Comparison of ENCODE assay signal across 18 mouse cellular contexts in genomic region chr17:71290486-71291410, GRCm38 (mm10). TPM values are rescaled to one million over a fixed set of nuclear protein-coding genes. Genes with fewer than 3 reads are reported as not detected.
DNase-seq lines count a peak whose midpoint lies in the region; ATAC-seq and TF ChIP-seq lines count a peak whose summit lies in the region.
"Had no signal": no experiment of that assay in that cellular context is flagged by ENCODE, and none has a peak within 500 bp of the region (broad histone marks: within the 10 kb centered on the region; RNA-seq: fewer than 3 reads in every experiment).

No protein-coding gene starts in this region.

- no peak overlapping the region for H3K9ac ChIP-seq in heart, embryonic 12.5 days
- peak overlapping the region; percentile 37; the same call in 1 of the 2 replicates for H3K9ac ChIP-seq in liver, embryonic 11.5 days (ENCODE audit: low read depth, low read length)
- H3K9ac ChIP-seq: forebrain, embryonic 13.5 days; hindbrain, embryonic 14.5 days had no signal

- H3K4me1 ChIP-seq in heart, embryonic 12.5 days (replicated peaks): peaks cover 69% of the 10 kb centered on the region
- peaks cover 5% of the 10 kb centered on the region; the same call in 1 of the 2 replicates for H3K4me1 ChIP-seq in spleen, adult 2 months (ENCODE audit: control insufficient read depth, insufficient read depth, insufficient read length)
- peaks cover 65% of the 10 kb centered on the region for H3K4me1 ChIP-seq in liver, embryonic 11.5 days (replicated peaks; ENCODE audit: control insufficient read depth, insufficient read depth, low read length)
- H3K4me1 ChIP-seq: forebrain, embryonic 13.5 days had no signal

- 27% methylated on average over 7 of the region's 7 CpGs for WGBS in heart, embryonic 12.5 days
- 85% methylated on average over 7 of the region's 7 CpGs for WGBS in spleen, adult 2 months
- WGBS in liver, embryonic 11.5 days: 46% methylated on average over 7 of the region's 7 CpGs

- peak overlapping the region; percentile 85 for H3K27ac ChIP-seq in heart, embryonic 12.5 days (ENCODE audit: poor library complexity, severe bottlenecking)
- 0 out of 2 replicates have a peak overlapping the region, but pooled peaks have one; percentile 38 for H3K27ac ChIP-seq in spleen, adult 2 months (ENCODE audit: insufficient read depth, low read length)
- H3K27ac ChIP-seq in liver, embryonic 11.5 days (ENCODE audit: low read depth, low read length): peak overlapping the region; percentile 88
- H3K27ac ChIP-seq: forebrain, embryonic 13.5 days; hindbrain, embryonic 14.5 days; left cerebral cortex, adult 2 months had no signal

- ATAC-seq in heart, embryonic 12.5 days (ENCODE audit: insufficient number of reproducible peaks, low FRiP score): peak; percentile 30; the same call in 1 of the 2 replicates
- peak; percentile 85 for ATAC-seq in liver, embryonic 11.5 days (replicated peaks; ENCODE audit: low FRiP score)
- ATAC-seq in activated CD4-positive, CD25-positive, alpha-beta regulatory T cell, adult 4 months: no peak
- ATAC-seq: forebrain, embryonic 13.5 days had no signal

- H3K9me3 ChIP-seq in heart, embryonic 12.5 days (replicated peaks): no peaks in the 10 kb centered on the region
- H3K9me3 ChIP-seq in liver, embryonic 11.5 days (ENCODE audit: control insufficient read depth, low read length): no peaks in the 10 kb centered on the region
- H3K9me3 ChIP-seq: forebrain, embryonic 13.5 days had no signal

- no peak for TF ChIP-seq POLR2A in spleen, adult 2 months (IDR thresholded peaks at IDR 0.05; ENCODE audit: low read depth, low read length)

- intact Hi-C loops in heart, postnatal 36 days (cut with DNase I): no loop called here

- DNase-seq in heart, postnatal 36 days: no peak
- DNase-seq in spleen, adult 2 months (ENCODE audit: low read depth in 1 of 2, low spot score in 2 of 2): no peak
- no peak for DNase-seq in spleen, postnatal 14 days (ENCODE audit: low spot score in 2 of 2)
- no peak for DNase-seq in liver, embryonic 11.5 days (ENCODE audit: low spot score)
- DNase-seq in left cerebral cortex, adult 18-20 months (ENCODE audit: low spot score in 2 of 2): no peak
- DNase-seq in adrenal gland, postnatal 36 days: no peak
- DNase-seq: adrenal gland, adult 2 months; cerebellum, adult 11-12 months; gastrocnemius, postnatal 10 days; kidney, postnatal 25 days; lung, adult 2 months; thymus, postnatal 14 days had no signal

- no peak for TF ChIP-seq CTCF in spleen, adult 2 months (IDR thresholded peaks at IDR 0.05; ENCODE audit: extremely low read depth, insufficient read depth, insufficient read length, insufficient replicate concordance)

- H3K27me3 ChIP-seq in heart, embryonic 12.5 days (replicated peaks): no peaks in the 10 kb centered on the region
- H3K27me3 ChIP-seq in spleen, adult 2 months (ENCODE audit: control insufficient read depth, insufficient read depth, low read length): no peaks in the 10 kb centered on the region
- no peaks in the 10 kb centered on the region for H3K27me3 ChIP-seq in liver, embryonic 11.5 days (replicated peaks; ENCODE audit: control insufficient read depth, insufficient read depth, low read length)
- H3K27me3 ChIP-seq: forebrain, embryonic 13.5 days had no signal

- no peaks in the 10 kb centered on the region for H3K36me3 ChIP-seq in heart, embryonic 12.5 days
- H3K36me3 ChIP-seq in spleen, adult 2 months (ENCODE audit: control insufficient read depth, insufficient read depth, low read length): no peaks in the 10 kb centered on the region
- 0 out of 2 replicates have a peak, but pooled peaks cover 2% of the 10 kb centered on the region for H3K36me3 ChIP-seq in liver, embryonic 11.5 days (ENCODE audit: control insufficient read depth, insufficient read depth, low read length)

- peak overlapping the region; percentile 48 for H3K4me2 ChIP-seq in heart, embryonic 12.5 days
- peak overlapping the region; percentile 38 for H3K4me2 ChIP-seq in liver, embryonic 11.5 days
- H3K4me2 ChIP-seq: forebrain, embryonic 13.5 days; hindbrain, embryonic 14.5 days; midbrain, embryonic 11.5 days had no signal

- no peak overlapping the region; the same call in 1 of the 2 replicates for H3K4me3 ChIP-seq in heart, embryonic 12.5 days
- H3K4me3 ChIP-seq in spleen, adult 2 months (ENCODE audit: extremely low read depth, insufficient read depth, insufficient read length): no peak overlapping the region
- no peak overlapping the region for H3K4me3 ChIP-seq in liver, embryonic 11.5 days (ENCODE audit: low read depth, low read length)
- H3K4me3 ChIP-seq: forebrain, embryonic 13.5 days; left cerebral cortex, adult 2 months had no signal

RNA-seq across cellular contexts. Expression of gene Emilin2, which starts 21.0 kb away (rescaled TPM):
- 97.0 and 99.7 TPM in 2 replicates for polyA plus RNA-seq in heart, embryonic 12.5 days (2016; fragmentation: Nextera tagmentation; extraction: Ambion mirVana)
- total RNA-seq in heart, postnatal 36 days (2021): 10 to 100 TPM; 53.7 to 67.6 TPM
- 20.0 and 30.0 TPM in 2 replicates for polyA plus RNA-seq in spleen, adult 2 months (2012; rRNA removed)
- 31.3 and 33.4 TPM in 2 replicates for polyA plus RNA-seq in liver, embryonic 11.5 days (2014; fragmentation: Nextera tagmentation; extraction: Ambion mirVana)
- total RNA-seq in left cerebral cortex, adult 18-20 months (2021): 1 to 10 TPM; 2.7 to 2.8 TPM
- total RNA-seq in adrenal gland, postnatal 36 days (2021): 10 to 100 TPM in 1 of 2 experiments, 1 to 10 TPM in 1; 5.8 to 10.8 TPM
- under 1 TPM in 1 of 2 experiments, not detected in 1; 0.11 TPM for polyA plus RNA-seq in activated CD4-positive, CD25-positive, alpha-beta regulatory T cell, adult 4 months (2017; shearing (Covaris generic))

Comparison
In these comparisons a context has a peak if more than half of its experiments do, and no peak if none do; other contexts are left out.
1. H3K27ac ChIP-seq: peak in every context shown above with its lines; median percentile 88 in liver, embryonic 11.5 days; 85 in heart, embryonic 12.5 days; 38 in spleen, adult 2 months.
2. RNA of gene Emilin2, which starts 21.0 kb away (polyA plus RNA-seq): 97.0 to 99.7 TPM in heart, embryonic 12.5 days, 31.3 to 33.4 TPM in liver, embryonic 11.5 days and 20.0 to 30.0 TPM in spleen, adult 2 months; 0.11 TPM in activated CD4-positive, CD25-positive, alpha-beta regulatory T cell, adult 4 months; every median in the first group is over 10 times any median in the second.